Mouse (Mus musculus): ENCODE results near the gene Tmem256. TPM values are rescaled to one million over a fixed set of nuclear protein-coding genes. Genes with fewer than 3 reads are reported as not detected.

Gene Tmem256
- polyA plus RNA-seq, 2 experiments: 240 to 382 TPM

- peaks cover 79% of the 10 kb centered on the region for H3K36me3 ChIP-seq (ENCODE audit: control insufficient read depth, insufficient read depth, low read length)
- no peak for ATAC-seq (ENCODE audit: low FRiP score, low read depth)
- H3K4me1 ChIP-seq (ENCODE audit: control insufficient read depth, insufficient read depth, low read length): peaks cover 5% of the 10 kb centered on the region
- H3K9me3 ChIP-seq (ENCODE audit: control insufficient read depth, low read length): no peaks in the 10 kb centered on the region
- no peak overlapping the region for H3K4me3 ChIP-seq (replicated peaks; ENCODE audit: low read length)
- TF ChIP-seq POLR2A (IDR thresholded peaks at IDR 0.05; ENCODE audit: borderline replicate concordance, extremely low read depth, insufficient read depth, insufficient read length): no peak
- 56% methylated on average over 5 of the region's 5 CpGs for WGBS
- DNase-seq (ENCODE audit: low spot score): no peak
- H3K27me3 ChIP-seq (ENCODE audit: control insufficient read depth, insufficient read depth, low read length): peaks cover 4% of the 10 kb centered on the region; the same call in 1 of the 2 replicates
- no peak overlapping the region; the same call in 1 of the 2 replicates for H3K9ac ChIP-seq (ENCODE audit: low read depth, low read length, severe bottlenecking)
- H3K27ac ChIP-seq (replicated peaks; ENCODE audit: low read depth, low read length): no peak overlapping the region
- no peak overlapping the region for H3K4me2 ChIP-seq (replicated peaks; ENCODE audit: low read depth, low read length, severe bottlenecking)
Observed at GRCm38 (mm10) chr11:69828832-69829231, 9.5 kb upstream of the Tmem256 start.

DNA sequence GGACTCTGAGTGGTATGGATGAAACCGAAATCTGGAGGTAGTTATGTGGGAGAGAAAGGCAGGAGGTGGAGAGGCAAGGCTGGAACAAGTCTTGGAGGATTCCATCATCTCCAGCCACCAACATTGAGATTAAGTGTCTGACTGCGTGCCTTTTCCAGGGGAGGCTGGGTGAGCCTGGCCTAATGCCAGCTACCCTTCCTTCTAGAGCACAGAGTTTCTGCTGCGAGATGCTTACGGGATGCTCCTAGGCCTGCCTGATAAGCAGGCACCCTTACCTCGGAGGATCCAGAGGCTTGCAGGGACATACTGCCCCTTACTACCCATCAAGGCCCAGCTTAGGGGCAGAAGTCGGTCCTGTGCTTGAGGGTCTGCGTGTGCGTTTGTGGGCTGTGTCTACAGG lies 4.8 kb upstream of the Tmem256 start:
- Histone ChIP-seq H3K4me2 (replicated peaks; ENCODE audit: low read depth, low read length, severe bottlenecking) (peak overlapping the region; percentile 95), H3K9ac (ENCODE audit: low read depth, low read length, severe bottlenecking) (peak overlapping the region; percentile 68), H3K4me1 (ENCODE audit: control insufficient read depth, insufficient read depth, low read length) (peaks cover 30% of the 10 kb centered on the region), H3K27me3 (ENCODE audit: control insufficient read depth, insufficient read depth, low read length) (peaks cover 5% of the 10 kb centered on the region; the same call in 1 of the 2 replicates), H3K27ac (replicated peaks; ENCODE audit: low read depth, low read length) (no peak overlapping the region), H3K36me3 (ENCODE audit: control insufficient read depth, insufficient read depth, low read length) (peaks cover 37% of the 10 kb centered on the region), H3K4me3 (replicated peaks; ENCODE audit: low read length) (peak overlapping the region; percentile 73), H3K9me3 (ENCODE audit: control insufficient read depth, low read length) (no peaks in the 10 kb centered on the region)
- no peak for DNase-seq (ENCODE audit: low spot score)
- 61% methylated on average over 8 of the region's 8 CpGs for WGBS
- TF ChIP-seq POLR2A (IDR thresholded peaks at IDR 0.05; ENCODE audit: borderline replicate concordance, extremely low read depth, insufficient read depth, insufficient read length): no peak
- ATAC-seq (ENCODE audit: low FRiP score, low read depth): no peak

GRCm38 (mm10) chr11:69834001-69834549 lies 4.2 kb upstream of the Tmem256 start:
- no peak for ATAC-seq (ENCODE audit: low FRiP score, low read depth)
- H3K4me3 ChIP-seq (replicated peaks; ENCODE audit: low read length): peak overlapping the region; percentile 73
- no peak overlapping the region for H3K27ac ChIP-seq (replicated peaks; ENCODE audit: low read depth, low read length)
- H3K4me2 ChIP-seq (replicated peaks; ENCODE audit: low read depth, low read length, severe bottlenecking): peak overlapping the region; percentile 95
- H3K27me3 ChIP-seq (ENCODE audit: control insufficient read depth, insufficient read depth, low read length): peaks cover 5% of the 10 kb centered on the region; the same call in 1 of the 2 replicates
- H3K9ac ChIP-seq (ENCODE audit: low read depth, low read length, severe bottlenecking): peak overlapping the region; percentile 68
- 7% methylated on average over 43 of the region's 48 CpGs for WGBS
- H3K36me3 ChIP-seq (ENCODE audit: control insufficient read depth, insufficient read depth, low read length): peaks cover 34% of the 10 kb centered on the region
- no peaks in the 10 kb centered on the region for H3K9me3 ChIP-seq (ENCODE audit: control insufficient read depth, low read length)
- TF ChIP-seq POLR2A (IDR thresholded peaks at IDR 0.05; ENCODE audit: borderline replicate concordance, extremely low read depth, insufficient read depth, insufficient read length): no peak
- H3K4me1 ChIP-seq (ENCODE audit: control insufficient read depth, insufficient read depth, low read length): peaks cover 31% of the 10 kb centered on the region
- peak; percentile 21 for DNase-seq (ENCODE audit: low spot score)

DNA sequence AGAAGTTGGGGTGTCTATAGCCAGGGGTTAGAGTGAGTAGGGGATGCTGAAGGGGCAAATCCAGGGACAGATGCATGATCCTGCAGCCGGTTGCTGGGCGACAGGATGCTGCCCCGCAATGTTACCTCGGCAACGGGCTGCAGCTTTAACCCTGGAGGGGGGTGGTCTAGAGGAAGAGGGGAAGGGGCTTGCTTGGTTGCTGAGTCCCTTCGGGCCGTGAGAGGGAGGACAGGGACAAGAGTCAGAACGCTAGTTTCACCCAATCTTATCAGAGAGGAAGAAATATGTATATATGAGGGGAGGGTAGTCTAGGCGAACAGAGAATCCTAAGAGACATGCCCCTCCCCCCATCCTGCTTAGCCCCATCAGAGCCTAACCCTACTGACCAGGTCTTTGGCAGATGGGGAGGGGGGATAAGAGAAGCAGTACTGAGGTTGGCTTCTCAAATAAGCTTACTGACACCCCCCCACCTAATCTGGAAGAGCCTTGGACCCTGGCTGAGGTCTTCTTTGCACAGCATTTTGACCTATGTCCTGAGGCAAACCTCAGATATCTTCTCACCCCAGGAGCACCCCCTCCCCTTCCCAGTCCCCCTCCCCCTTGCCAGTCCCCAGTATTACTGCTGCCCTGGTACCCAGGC lies 2.9 kb upstream of the Tmem256 start:
- ATAC-seq (ENCODE audit: low FRiP score, low read depth) (no peak), DNase-seq (ENCODE audit: low spot score) (peak; percentile 7)
- no peak overlapping the region for H3K27ac ChIP-seq (replicated peaks; ENCODE audit: low read depth, low read length)
- 14% methylated on average over 9 of the region's 9 CpGs for WGBS
- no peaks in the 10 kb centered on the region for H3K9me3 ChIP-seq (ENCODE audit: control insufficient read depth, low read length)
- TF ChIP-seq POLR2A (IDR thresholded peaks at IDR 0.05; ENCODE audit: borderline replicate concordance, extremely low read depth, insufficient read depth, insufficient read length): no peak
- peak overlapping the region; percentile 71; the same call in 1 of the 2 replicates for H3K9ac ChIP-seq (ENCODE audit: low read depth, low read length, severe bottlenecking)
- H3K36me3 ChIP-seq (ENCODE audit: control insufficient read depth, insufficient read depth, low read length): peaks cover 33% of the 10 kb centered on the region
- H3K4me3 ChIP-seq (replicated peaks; ENCODE audit: low read length): peak overlapping the region; percentile 73
- peaks cover 5% of the 10 kb centered on the region; the same call in 1 of the 2 replicates for H3K27me3 ChIP-seq (ENCODE audit: control insufficient read depth, insufficient read depth, low read length)
- H3K4me1 ChIP-seq (ENCODE audit: control insufficient read depth, insufficient read depth, low read length): peaks cover 37% of the 10 kb centered on the region
- peak overlapping the region; percentile 95 for H3K4me2 ChIP-seq (replicated peaks; ENCODE audit: low read depth, low read length, severe bottlenecking)

DNA sequence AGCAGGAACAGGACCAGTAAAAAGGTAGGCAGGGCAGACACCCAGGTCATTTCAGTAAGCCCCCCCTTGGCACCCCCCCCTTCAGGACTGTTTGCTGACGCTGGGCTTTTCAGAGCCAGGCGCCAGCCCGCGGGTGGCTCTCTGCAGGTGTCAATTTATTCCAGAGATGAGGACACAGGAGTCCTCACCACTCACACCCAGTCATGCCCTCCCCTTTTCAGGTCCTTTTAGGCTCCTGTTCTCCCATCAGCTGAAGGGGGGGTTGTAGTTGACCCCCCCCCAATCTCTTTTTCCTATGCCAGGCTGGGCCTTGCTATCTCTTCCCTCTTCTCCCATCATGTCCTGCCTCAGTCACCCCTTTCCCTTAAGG lies 2.4 kb upstream of the Tmem256 start:
- peak overlapping the region; percentile 71 for H3K9ac ChIP-seq (ENCODE audit: low read depth, low read length, severe bottlenecking)
- no peaks in the 10 kb centered on the region for H3K9me3 ChIP-seq (ENCODE audit: control insufficient read depth, low read length)
- peaks cover 31% of the 10 kb centered on the region for H3K36me3 ChIP-seq (ENCODE audit: control insufficient read depth, insufficient read depth, low read length)
- TF ChIP-seq POLR2A (IDR thresholded peaks at IDR 0.05; ENCODE audit: borderline replicate concordance, extremely low read depth, insufficient read depth, insufficient read length): no peak
- H3K4me3 ChIP-seq (replicated peaks; ENCODE audit: low read length): peak overlapping the region; percentile 73
- ATAC-seq (ENCODE audit: low FRiP score, low read depth) (no peak), DNase-seq (ENCODE audit: low spot score) (no peak)
- no peak overlapping the region for H3K27ac ChIP-seq (replicated peaks; ENCODE audit: low read depth, low read length)
- 10% methylated on average over 4 of the region's 4 CpGs for WGBS
- H3K27me3 ChIP-seq (ENCODE audit: control insufficient read depth, insufficient read depth, low read length): peaks cover 5% of the 10 kb centered on the region; the same call in 1 of the 2 replicates
- peaks cover 37% of the 10 kb centered on the region for H3K4me1 ChIP-seq (ENCODE audit: control insufficient read depth, insufficient read depth, low read length)
- peak overlapping the region; percentile 95 for H3K4me2 ChIP-seq (replicated peaks; ENCODE audit: low read depth, low read length, severe bottlenecking)
